Mouse (Mus musculus) midbrain, embryonic 12.5 days (tissue): ENCODE data around the gene Olfr1475. TPM values are rescaled to one million over a fixed set of nuclear protein-coding genes. Genes with fewer than 3 reads are reported as not detected.
"Not testable (repeated sequence)": the region's sequence is repeated elsewhere in the genome, so short reads cannot be mapped to it uniquely, and the experiment has no call there.

Experiments used
- ATAC-seq: fragments of 200-750 bp; cut with Nextera tagmentation; 2 replicates; pipeline ENCODE4 v1.8.0; 2017; ENCODE audit warnings: low read depth, moderate TSS enrichment, moderate library complexity; ENCODE audit not compliant: low FRiP score
- H3K27ac ChIP-seq: fragments of 300-500 bp; sonication (generic); replicated peaks from 2 replicates; pipeline ENCODE4 v1.5.1; 2016; ENCODE audit warnings: mild to moderate bottlenecking
- H3K27me3 ChIP-seq: fragments of 300-500 bp; sonication (generic); 2 replicates; pipeline ENCODE4 v1.6.1; 2016; ENCODE audit warnings: mild to moderate bottlenecking
- H3K36me3 ChIP-seq: fragments of 300-500 bp; sonication (generic); 2 replicates; pipeline ENCODE4 v1.6.1; 2016
- H3K4me1 ChIP-seq: fragments of 300-500 bp; sonication (generic); 2 replicates; pipeline ENCODE4 v1.6.1; 2016
- H3K4me2 ChIP-seq: fragments of 300-500 bp; sonication (generic); replicated peaks from 2 replicates; pipeline ENCODE4 v1.6.1; 2016; ENCODE audit warnings: mild to moderate bottlenecking, moderate library complexity
- H3K4me3 ChIP-seq: fragments of 300-500 bp; sonication (generic); 2 replicates; pipeline ENCODE4 v1.5.1; 2016; ENCODE audit warnings: mild to moderate bottlenecking
- H3K9ac ChIP-seq: fragments of 300-500 bp; sonication (generic); replicated peaks from 2 replicates; pipeline ENCODE4 v1.6.1; 2016; ENCODE audit warnings: mild to moderate bottlenecking, moderate library complexity
- H3K9me3 ChIP-seq: fragments of 300-500 bp; sonication (generic); 2 replicates; pipeline ENCODE4 v1.6.1; 2016; ENCODE audit warnings: mild to moderate bottlenecking
- WGBS: fragments of 180-500 bp; shearing (Covaris S2); methylation state at CpG from one replicate; pipeline ENCODE4 v1.1.7; 2016; 5-methylcytosine and 5-hydroxymethylcytosine counted together
- polyA plus RNA-seq: library from polyadenylated mRNA; unstranded; fragments of >200 nt; fragmentation: Nextera tagmentation; extraction: Ambion mirVana; gene quantifications from 2 replicates; pipeline ENCODE4 v1.2.1, GENCODE M21; 2016

Olfr1475 gene
- polyA plus RNA-seq = not detected in 2 replicates

- Histone ChIP-seq H3K9me3 (no peaks in the 10 kb centered on the region), H3K4me2 (no peak within 1 kb of the TSS), H3K36me3 (no peaks in the 10 kb centered on the region), H3K4me3 (no peak within 1 kb of the TSS), H3K4me1 (no peaks in the 10 kb centered on the region), H3K9ac (no peak within 1 kb of the TSS), H3K27ac (no peak within 1 kb of the TSS), H3K27me3 (no peaks in the 10 kb centered on the region)
- ATAC-seq = no peak
These were observed at the start of gene Olfr1475 for GRCm38 (mm10) chr19:13480096-13480495. Gene Olfr1475 (minus strand): TSS chr19:13480196.

- no peaks in the 10 kb centered on the region for H3K27me3 ChIP-seq
- no peaks in the 10 kb centered on the region for H3K36me3 ChIP-seq
- no peak within 1 kb of the TSS for H3K9ac ChIP-seq
- ATAC-seq = no peak
- H3K27ac ChIP-seq = no peak within 1 kb of the TSS
- 75% methylated on average over 2 of the region's 2 CpGs for WGBS
- no peak within 1 kb of the TSS for H3K4me2 ChIP-seq
- H3K4me1 ChIP-seq = no peaks in the 10 kb centered on the region
- H3K4me3 ChIP-seq = no peak within 1 kb of the TSS
- peaks cover 8% of the 10 kb centered on the region for H3K9me3 ChIP-seq
These were observed 47.6 kb upstream of the Olfr1475 start, which contains the start of gene Olfr1480 for GRCm38 (mm10) chr19:13527613-13528012. Gene Olfr1480 (plus strand): TSS chr19:13527913.

- H3K4me3 ChIP-seq = no peak within 1 kb of the TSS
- H3K4me2 ChIP-seq = no peak within 1 kb of the TSS
- ATAC-seq = no peak
- H3K27ac ChIP-seq = no peak within 1 kb of the TSS
- H3K9me3 ChIP-seq = peaks cover 11% of the 10 kb centered on the region; the same call in 1 of the 2 replicates
- H3K27me3 ChIP-seq = no peaks in the 10 kb centered on the region
- no peak within 1 kb of the TSS for H3K9ac ChIP-seq
- 78% methylated on average over 3 of the region's 3 CpGs for WGBS
- no peaks in the 10 kb centered on the region for H3K36me3 ChIP-seq
- H3K4me1 ChIP-seq = no peaks in the 10 kb centered on the region
These were observed 20.2 kb upstream of the Olfr1475 start, which contains the start of gene Olfr1477 for GRCm38 (mm10) chr19:13500246-13500645. Gene Olfr1477 (plus strand): TSS chr19:13500546.

GRCm38 (mm10) chr19:13469265-13469664 is 10.7 kb downstream of the Olfr1475 start, which contains the start of gene Olfr1474:
Gene Olfr1474 (plus strand): TSS chr19:13469565.
- not testable (repeated sequence) for H3K4me1 ChIP-seq, H3K9ac ChIP-seq, H3K27ac ChIP-seq, H3K36me3 ChIP-seq, H3K4me3 ChIP-seq, H3K27me3 ChIP-seq, H3K9me3 ChIP-seq, ATAC-seq, H3K4me2 ChIP-seq
- 83% methylated on average over 4 of the region's 4 CpGs for WGBS

- Histone ChIP-seq H3K4me3 (no peak within 1 kb of the TSS), H3K9ac (no peak within 1 kb of the TSS), H3K27me3 (no peaks in the 10 kb centered on the region), H3K27ac (no peak within 1 kb of the TSS), H3K4me2 (no peak within 1 kb of the TSS), H3K9me3 (peaks cover 23% of the 10 kb centered on the region), H3K4me1 (no peaks in the 10 kb centered on the region), H3K36me3 (no peaks in the 10 kb centered on the region)
- 80% methylated on average over 1 of the region's 1 CpGs for WGBS
- no peak for ATAC-seq
These were observed 24.0 kb downstream of the Olfr1475 start, which contains the start of gene Olfr1472 for GRCm38 (mm10) chr19:13455986-13456385. Gene Olfr1472 (minus strand): TSS chr19:13456086.

GRCm38 (mm10) chr19:13443109-13443508 is 36.9 kb downstream of the Olfr1475 start, which contains the start of gene Olfr1471:
Gene Olfr1471 (plus strand): TSS chr19:13443409.
- H3K4me1 ChIP-seq, H3K9me3 ChIP-seq, H3K27ac ChIP-seq, ATAC-seq, H3K36me3 ChIP-seq, H3K4me3 ChIP-seq, H3K27me3 ChIP-seq, H3K4me2 ChIP-seq, H3K9ac ChIP-seq: not testable (repeated sequence)
- whole genome bisulfite sequencing = 69% methylated on average over 2 of the region's 2 CpGs

Other genes with a start within 250 kb of the Olfr1475 start
- gene Olfr1463, start 248.9 kb downstream of the Olfr1475 start, polyA plus RNA-seq = not detected in 2 replicates
- gene Olfr1465, start 164.7 kb downstream of the Olfr1475 start, polyA plus RNA-seq = not detected in 2 replicates
- gene Olfr1466, start 141.3 kb downstream of the Olfr1475 start, polyA plus RNA-seq = not detected in 2 replicates
- not detected in 2 replicates for gene Olfr1467, start 118.0 kb downstream of the Olfr1475 start, polyA plus RNA-seq
- gene Olfr1469, start 72.3 kb downstream of the Olfr1475 start, polyA plus RNA-seq = not detected in 2 replicates
- not detected in 2 replicates for gene Olfr1471, start 36.8 kb downstream of the Olfr1475 start, polyA plus RNA-seq
- gene Olfr1472, start 24.1 kb downstream of the Olfr1475 start, polyA plus RNA-seq = not detected in 2 replicates
- not detected in 2 replicates for gene Olfr1474, start 10.6 kb downstream of the Olfr1475 start, polyA plus RNA-seq
- gene Olfr1477, start 20.4 kb upstream of the Olfr1475 start, polyA plus RNA-seq = not detected in 2 replicates
- gene Olfr1480, start 47.7 kb upstream of the Olfr1475 start, polyA plus RNA-seq = not detected in 2 replicates
- gene Olfr1484, start 103.3 kb upstream of the Olfr1475 start, polyA plus RNA-seq = not detected in 2 replicates
- gene Olfr1487, start 137.2 kb upstream of the Olfr1475 start, polyA plus RNA-seq = not detected in 2 replicates
- gene Olfr1489, start 151.4 kb upstream of the Olfr1475 start, polyA plus RNA-seq = not detected in 2 replicates
- gene Olfr1490, start 170.9 kb upstream of the Olfr1475 start, polyA plus RNA-seq = not detected in 2 replicates
- not detected in 2 replicates for gene Olfr1491, start 217.1 kb upstream of the Olfr1475 start, polyA plus RNA-seq
- gene Olfr1493-ps1, start 243.1 kb upstream of the Olfr1475 start, polyA plus RNA-seq = not detected in 2 replicates